Mouse (Mus musculus): ENCODE results near the gene Gm379. TPM values are rescaled to one million over a fixed set of nuclear protein-coding genes. Genes with fewer than 3 reads are reported as not detected.

Gm379 gene
- total RNA-seq (2014; rRNA removed): 1.9 and 3.6 TPM in 2 replicates
- 0.35 and 0.54 TPM in 2 replicates for polyA plus RNA-seq (2012; rRNA removed)

GRCm38 (mm10) chrX:108664885-108665284 lies at the start of gene Gm379:
Gene Gm379, minus strand, starts transcription at chrX:108664891.
- H3K27me3 ChIP-seq (ENCODE audit: control insufficient read depth, insufficient read depth, low read length): no peaks in the 10 kb centered on the region
- H3K79me2 ChIP-seq (ENCODE audit: control insufficient read depth, insufficient read depth, low read length): no peaks in the 10 kb centered on the region
- peak; percentile 63 for DNase-seq (ENCODE audit: extremely low read depth, low read depth, low spot score)
- no peak within 1 kb of the TSS; the same call in 1 of the 2 replicates for H3K4me3 ChIP-seq (ENCODE audit: insufficient read depth, low read depth, low read length)
- WGBS: 6% methylated on average over 2 of the region's 2 CpGs
- H3K36me3 ChIP-seq (ENCODE audit: control insufficient read depth, insufficient read depth, low read length): no peaks in the 10 kb centered on the region
- H3K9ac ChIP-seq (ENCODE audit: low read depth, low read length): no peak within 1 kb of the TSS
- peaks cover 4% of the 10 kb centered on the region; the same call in 1 of the 2 replicates for H3K4me1 ChIP-seq (ENCODE audit: control insufficient read depth, insufficient read depth, low read length)
- TF ChIP-seq CTCF (IDR thresholded peaks at IDR 0.05; ENCODE audit: low read depth, low read length) (no peak), POLR2A (IDR thresholded peaks at IDR 0.05; ENCODE audit: extremely low read depth, insufficient read depth, low read length) (no peak)
- peak within 1 kb of the TSS; percentile 23; the same call in 1 of the 2 replicates for H3K27ac ChIP-seq (replicated peaks; ENCODE audit: insufficient read depth, low read depth, low read length)

- Histone ChIP-seq H3K27ac (replicated peaks; ENCODE audit: insufficient read depth, low read depth, low read length) (0 out of 2 replicates have a peak overlapping the region, but pooled peaks have one; percentile 24), H3K36me3 (ENCODE audit: control insufficient read depth, insufficient read depth, low read length) (no peaks in the 10 kb centered on the region), H3K4me3 (ENCODE audit: insufficient read depth, low read depth, low read length) (no peak overlapping the region), H3K9ac (ENCODE audit: low read depth, low read length) (no peak overlapping the region), H3K79me2 (ENCODE audit: control insufficient read depth, insufficient read depth, low read length) (no peaks in the 10 kb centered on the region), H3K27me3 (ENCODE audit: control insufficient read depth, insufficient read depth, low read length) (no peaks in the 10 kb centered on the region), H3K4me1 (ENCODE audit: control insufficient read depth, insufficient read depth, low read length) (no peaks in the 10 kb centered on the region; the same call in 1 of the 2 replicates)
- WGBS: 0% methylated on average over 2 of the region's 2 CpGs
- peak; percentile 75 for DNase-seq (ENCODE audit: extremely low read depth, low read depth, low spot score)
- TF ChIP-seq POLR2A (IDR thresholded peaks at IDR 0.05; ENCODE audit: extremely low read depth, insufficient read depth, low read length) (no peak), CTCF (IDR thresholded peaks at IDR 0.05; ENCODE audit: low read depth, low read length) (no peak)
Observed at GRCm38 (mm10) chrX:108704312-108704711, 39.6 kb upstream of the Gm379 start.

GRCm38 (mm10) chrX:108668868-108669267 lies 4.2 kb upstream of the Gm379 start:
- TF ChIP-seq POLR2A (IDR thresholded peaks at IDR 0.05; ENCODE audit: extremely low read depth, insufficient read depth, low read length) (no peak), CTCF (IDR thresholded peaks at IDR 0.05; ENCODE audit: low read depth, low read length) (no peak)
- no peaks in the 10 kb centered on the region for H3K79me2 ChIP-seq (ENCODE audit: control insufficient read depth, insufficient read depth, low read length)
- 35% methylated on average over 1 of the region's 1 CpGs for WGBS
- H3K4me1 ChIP-seq (ENCODE audit: control insufficient read depth, insufficient read depth, low read length): peaks cover 4% of the 10 kb centered on the region; the same call in 1 of the 2 replicates
- H3K27me3 ChIP-seq (ENCODE audit: control insufficient read depth, insufficient read depth, low read length): no peaks in the 10 kb centered on the region
- no peak overlapping the region for H3K27ac ChIP-seq (replicated peaks; ENCODE audit: insufficient read depth, low read depth, low read length)
- no peak overlapping the region for H3K9ac ChIP-seq (ENCODE audit: low read depth, low read length)
- no peaks in the 10 kb centered on the region for H3K36me3 ChIP-seq (ENCODE audit: control insufficient read depth, insufficient read depth, low read length)
- H3K4me3 ChIP-seq (ENCODE audit: insufficient read depth, low read depth, low read length): no peak overlapping the region
- no peak for DNase-seq (ENCODE audit: extremely low read depth, low read depth, low spot score)

GRCm38 (mm10) chrX:108621991-108622390 lies 42.7 kb downstream of the Gm379 start:
- 9% methylated on average over 1 of the region's 1 CpGs for WGBS
- peak; percentile 68 for DNase-seq (ENCODE audit: extremely low read depth, low read depth, low spot score)
- TF ChIP-seq POLR2A (IDR thresholded peaks at IDR 0.05; ENCODE audit: extremely low read depth, insufficient read depth, low read length) (no peak), CTCF (IDR thresholded peaks at IDR 0.05; ENCODE audit: low read depth, low read length) (no peak)

GRCm38 (mm10) chrX:108620886-108621285 lies 43.8 kb downstream of the Gm379 start:
- Histone ChIP-seq H3K4me1 (ENCODE audit: control insufficient read depth, insufficient read depth, low read length) (peaks cover 3% of the 10 kb centered on the region; the same call in 1 of the 2 replicates), H3K27ac (replicated peaks; ENCODE audit: insufficient read depth, low read depth, low read length) (no peak overlapping the region), H3K9ac (ENCODE audit: low read depth, low read length) (no peak overlapping the region), H3K79me2 (ENCODE audit: control insufficient read depth, insufficient read depth, low read length) (no peaks in the 10 kb centered on the region), H3K27me3 (ENCODE audit: control insufficient read depth, insufficient read depth, low read length) (no peaks in the 10 kb centered on the region), H3K4me3 (ENCODE audit: insufficient read depth, low read depth, low read length) (no peak overlapping the region), H3K36me3 (ENCODE audit: control insufficient read depth, insufficient read depth, low read length) (no peaks in the 10 kb centered on the region)
- TF ChIP-seq CTCF (IDR thresholded peaks at IDR 0.05; ENCODE audit: low read depth, low read length): no peak
- TF ChIP-seq POLR2A (IDR thresholded peaks at IDR 0.05; ENCODE audit: extremely low read depth, insufficient read depth, low read length): no peak
- WGBS: 26% methylated on average over 1 of the region's 1 CpGs
- peak; percentile 9 for DNase-seq (ENCODE audit: extremely low read depth, low read depth, low spot score)

More at GRCm38 (mm10) chrX:108621991-108622390, 42.7 kb downstream of the Gm379 start:
- Histone ChIP-seq H3K36me3 (ENCODE audit: control insufficient read depth, insufficient read depth, low read length) (no peaks in the 10 kb centered on the region), H3K27ac (replicated peaks; ENCODE audit: insufficient read depth, low read depth, low read length) (no peak overlapping the region), H3K9ac (ENCODE audit: low read depth, low read length) (no peak overlapping the region), H3K4me3 (ENCODE audit: insufficient read depth, low read depth, low read length) (no peak overlapping the region), H3K27me3 (ENCODE audit: control insufficient read depth, insufficient read depth, low read length) (no peaks in the 10 kb centered on the region), H3K79me2 (ENCODE audit: control insufficient read depth, insufficient read depth, low read length) (no peaks in the 10 kb centered on the region), H3K4me1 (ENCODE audit: control insufficient read depth, insufficient read depth, low read length) (peaks cover 3% of the 10 kb centered on the region; the same call in 1 of the 2 replicates)

Other genes with a start within 250 kb of the Gm379 start
- gene Brwd3, start 169.5 kb upstream of the Gm379 start, total RNA-seq (2014; rRNA removed): 4.9 and 5.3 TPM in 2 replicates
- gene Brwd3, start 169.5 kb upstream of the Gm379 start, polyA plus RNA-seq (2012; rRNA removed): 0.54 and 0.58 TPM in 2 replicates